Mouse (Mus musculus) lung, postnatal 10 days (tissue): ENCODE results near the gene Pakap.

Experiments used
- DNase-seq: peaks from one replicate; pipeline ENCODE4 v3.0.0; 2021

The Pakap gene

DNA sequence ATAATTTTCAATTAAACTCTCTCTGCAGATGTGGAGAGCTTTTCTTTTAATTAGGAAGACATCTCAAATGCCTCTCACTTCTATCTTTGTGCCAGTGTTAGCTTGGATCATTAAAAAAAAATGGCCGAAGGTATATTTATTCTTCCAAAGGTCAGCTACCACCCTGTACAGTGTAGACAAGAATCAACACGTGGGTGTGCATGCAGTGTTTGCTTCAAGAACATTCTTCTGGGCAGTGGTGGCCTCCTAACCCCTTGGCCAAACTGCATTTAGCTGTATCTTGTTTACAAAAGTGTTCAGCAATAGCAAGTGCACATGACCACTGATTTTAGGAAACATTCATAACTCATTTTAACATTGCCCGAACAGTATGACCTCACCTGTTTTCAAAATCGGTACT lies 241.5 kb downstream of the Pakap start:
- DNase-seq = no peak

GRCm38 (mm10) chr4:57812075-57812474 lies 244.1 kb downstream of the Pakap start:
- DNase-seq = no peak

DNA sequence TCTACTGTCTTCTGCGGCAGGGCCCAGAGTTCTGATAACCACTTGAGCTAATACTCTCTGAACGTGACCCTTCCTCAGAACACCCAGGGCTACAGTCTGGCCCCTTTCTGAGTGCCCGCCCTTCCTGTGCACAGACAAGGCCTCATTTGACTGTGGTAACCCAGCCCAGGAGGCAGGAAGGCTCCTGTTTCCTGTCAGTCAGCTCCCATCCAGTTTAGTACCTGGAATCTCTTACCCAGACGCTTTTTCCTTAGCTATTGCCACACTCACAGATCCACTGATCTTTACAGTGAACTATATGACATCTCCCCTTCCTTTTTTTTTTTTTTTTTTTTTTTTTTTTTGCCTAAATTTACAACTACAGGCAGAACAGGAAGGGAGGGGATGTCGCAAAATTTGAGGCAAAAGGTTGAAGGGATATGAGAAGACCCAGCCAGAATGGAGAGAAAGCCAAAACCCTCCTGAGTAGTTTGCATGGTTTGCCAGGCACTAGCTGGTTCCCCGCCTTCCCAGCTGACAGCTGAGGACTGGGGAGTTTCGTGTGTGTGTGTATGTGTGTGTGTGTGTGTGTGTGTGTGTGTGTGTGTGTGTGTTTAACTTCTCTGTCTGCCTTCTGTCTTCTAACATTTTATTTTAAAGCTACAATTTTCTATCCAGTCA lies 245.1 kb downstream of the Pakap start:
- DNase-seq = peak; percentile 60

DNA sequence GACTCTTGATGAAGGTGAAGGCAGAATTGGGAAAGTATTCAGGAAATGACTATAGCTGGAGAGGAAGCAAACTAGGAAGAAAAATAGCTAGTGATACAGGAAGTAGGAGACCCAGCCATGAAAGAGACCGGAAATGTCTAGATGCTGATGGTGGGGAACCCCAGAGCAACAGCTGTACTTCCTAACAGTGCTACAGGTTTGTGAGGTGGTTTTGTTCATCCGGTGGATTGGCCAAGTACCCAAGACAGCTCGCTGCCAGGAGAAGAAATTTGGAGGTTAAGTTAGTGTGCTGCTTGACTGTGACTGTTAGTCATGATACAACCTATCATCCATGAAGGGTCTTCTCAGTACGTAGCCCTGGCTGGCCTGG lies 245.6 kb downstream of the Pakap start:
- DNase-seq = no peak

GRCm38 (mm10) chr4:57815355-57815754 lies 247.4 kb downstream of the Pakap start:
- DNase-seq = no peak

DNA sequence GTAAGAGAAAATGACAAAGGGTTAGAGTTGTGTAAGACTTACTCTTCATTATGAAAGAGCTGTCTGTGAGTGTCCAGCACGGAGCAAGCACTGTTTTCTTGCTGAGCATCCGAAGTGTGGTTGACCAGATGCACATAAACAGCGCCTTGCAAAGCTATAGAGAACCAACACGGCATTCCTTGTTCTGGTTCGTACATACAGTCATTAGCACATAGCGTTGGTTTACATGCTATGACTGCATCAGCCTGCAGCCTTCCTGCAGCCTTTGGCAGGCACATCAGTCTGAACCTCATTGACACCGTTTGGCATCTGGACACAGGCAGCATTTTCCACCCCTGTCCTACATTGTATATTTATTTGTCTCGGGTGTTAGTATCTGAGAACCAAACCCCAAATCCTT lies 248.2 kb downstream of the Pakap start:
- DNase-seq = no peak

DNA sequence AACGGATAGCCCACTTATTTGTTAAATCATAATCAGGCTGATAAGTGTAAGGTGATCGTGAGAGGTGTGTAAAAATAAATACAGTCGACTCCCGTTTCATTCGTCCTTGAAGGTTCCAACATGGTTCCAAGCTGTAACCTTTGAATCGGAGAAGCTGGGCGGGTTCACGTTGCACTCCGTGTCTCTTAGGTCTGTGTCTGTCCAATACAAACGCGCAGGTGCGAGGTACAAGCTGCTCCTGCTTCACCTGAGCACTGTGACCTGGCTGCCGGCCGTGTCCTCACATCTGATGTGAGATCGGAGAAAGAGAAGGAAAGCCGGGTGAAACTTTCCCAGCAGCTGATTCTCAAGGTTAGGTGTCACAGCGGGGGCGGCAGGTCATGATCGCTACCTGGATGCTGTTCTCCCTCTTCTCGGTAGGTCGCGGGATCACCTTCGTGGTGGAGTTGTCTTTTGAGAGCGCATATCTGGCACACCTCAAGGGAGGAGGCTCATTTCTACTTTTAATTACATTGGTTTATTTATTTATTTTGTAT lies 252.9 kb downstream of the Pakap start:
- no peak for DNase-seq

- DNase-seq = no peak
Observed at GRCm38 (mm10) chr4:57821556-57822356, 253.8 kb downstream of the Pakap start.

DNA sequence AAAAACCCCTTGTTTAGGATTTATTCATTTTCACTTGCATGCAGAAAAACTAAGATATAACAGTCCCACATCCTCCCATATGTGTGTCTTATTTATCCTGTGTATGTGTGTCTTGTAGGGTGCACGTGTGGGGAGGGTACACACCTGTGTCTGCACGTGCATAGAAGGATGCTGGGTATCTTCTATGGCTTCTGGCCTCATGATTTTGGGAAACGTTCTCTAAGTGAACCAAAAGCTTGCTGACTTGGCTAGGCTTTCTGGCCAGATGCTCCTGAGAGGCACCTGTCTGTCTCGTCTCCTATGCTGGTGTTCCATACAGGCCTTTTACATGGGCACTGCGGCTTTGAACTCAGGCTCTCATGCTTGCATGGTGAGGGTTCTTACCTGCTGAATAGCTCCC lies 254.7 kb downstream of the Pakap start:
- no peak for DNase-seq

- DNase-seq = no peak
Observed at GRCm38 (mm10) chr4:57824626-57825240, 256.8 kb downstream of the Pakap start.

GRCm38 (mm10) chr4:57826272-57826671 lies 258.3 kb downstream of the Pakap start:
- DNase-seq = no peak

DNA sequence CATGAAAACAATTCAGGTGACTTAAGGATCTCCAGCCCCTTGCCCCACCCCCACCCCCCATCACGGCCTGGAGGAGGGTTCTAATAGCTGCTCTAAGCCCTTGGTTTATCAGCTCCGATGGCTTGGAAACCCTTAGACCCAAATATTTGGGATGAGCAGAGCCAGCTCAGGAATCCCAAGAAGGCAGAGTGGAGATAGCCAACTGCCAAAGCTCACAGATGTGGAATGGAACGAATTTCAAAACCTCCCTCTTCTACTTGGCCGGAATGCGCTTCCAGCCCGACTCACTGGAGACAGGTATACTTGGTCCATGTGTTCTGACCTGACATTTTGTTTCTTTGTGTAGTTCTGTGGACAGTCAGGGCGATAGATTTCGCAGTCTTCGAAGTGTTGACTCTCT lies 261.2 kb downstream of the Pakap start:
- peak; percentile 32 for DNase-seq

- no peak for DNase-seq
Observed at GRCm38 (mm10) chr4:57829740-57830139, 261.8 kb downstream of the Pakap start.

GRCm38 (mm10) chr4:57832318-57832717 lies 264.3 kb downstream of the Pakap start:
- no peak for DNase-seq

- DNase-seq = no peak
Observed at GRCm38 (mm10) chr4:57833060-57833459, 265.1 kb downstream of the Pakap start.

- peak; percentile 86 for DNase-seq
Observed at GRCm38 (mm10) chr4:57834141-57834540, 266.2 kb downstream of the Pakap start.

GRCm38 (mm10) chr4:57837089-57837488 lies 269.1 kb downstream of the Pakap start:
- no peak for DNase-seq

- DNase-seq = no peak
Observed at GRCm38 (mm10) chr4:57839343-57839742, 271.4 kb downstream of the Pakap start.

DNA sequence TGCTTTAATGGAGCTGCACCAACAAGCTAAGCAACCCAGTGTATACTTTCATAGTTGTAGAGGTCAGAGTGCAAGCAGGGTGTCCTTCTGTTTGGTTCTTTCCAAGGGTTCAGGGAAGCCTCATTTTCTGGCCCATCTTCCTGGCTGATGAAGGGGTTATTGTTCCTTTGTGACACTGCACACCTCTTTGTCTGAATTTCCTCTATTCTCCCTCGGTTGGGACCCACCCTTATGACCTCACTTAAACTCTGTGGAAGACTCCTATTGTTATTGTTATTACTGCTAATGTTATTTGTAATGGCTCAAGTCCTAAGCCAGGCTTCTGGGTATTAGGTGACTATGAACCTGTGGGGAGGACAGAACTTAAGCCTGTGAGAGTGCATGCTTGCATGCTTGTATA lies 273.9 kb downstream of the Pakap start:
- peak; percentile 39 for DNase-seq

DNA sequence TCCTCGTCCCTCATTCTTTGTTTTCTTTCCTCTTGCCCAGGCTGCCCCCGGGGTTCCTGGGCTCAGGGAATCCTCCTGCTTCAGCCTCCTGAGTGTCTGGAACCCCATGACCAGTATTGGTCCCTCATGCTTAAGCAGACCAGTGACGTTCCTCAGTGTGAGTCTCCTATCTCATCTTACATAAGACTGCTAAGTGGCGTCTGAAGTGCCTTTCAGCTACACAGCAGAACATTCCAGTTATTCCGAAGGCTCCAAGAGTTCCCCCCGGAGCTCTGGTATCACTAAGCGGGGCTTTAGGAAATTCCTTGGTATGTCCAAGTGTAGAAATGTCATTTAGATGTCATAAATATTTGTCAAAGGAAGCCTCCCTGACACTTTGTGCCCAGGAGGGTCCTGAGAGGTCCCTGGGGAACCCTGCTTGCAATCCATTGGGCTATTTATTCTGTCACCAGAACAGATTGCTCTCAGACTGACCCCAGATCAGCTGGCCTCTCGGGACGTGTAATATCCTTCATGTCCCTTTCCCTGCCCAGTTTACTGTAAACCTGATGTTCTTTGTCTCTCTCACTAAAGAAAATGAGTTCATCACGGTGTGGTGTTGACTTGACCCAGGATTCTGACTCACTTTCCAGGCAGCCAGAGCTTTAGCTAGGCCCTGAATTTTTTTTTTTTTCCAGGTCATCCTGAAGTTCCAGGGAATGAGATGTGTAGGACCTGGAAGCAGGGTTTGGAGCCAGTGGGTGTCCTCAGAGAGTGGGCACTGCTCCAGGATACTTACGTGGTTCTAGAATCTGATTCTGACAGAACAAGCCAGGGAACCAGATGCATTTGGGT lies 274.7 kb downstream of the Pakap start:
- DNase-seq = no peak

GRCm38 (mm10) chr4:57845031-57845431 lies 277.1 kb downstream of the Pakap start:
- DNase-seq = peak; percentile 96

DNA sequence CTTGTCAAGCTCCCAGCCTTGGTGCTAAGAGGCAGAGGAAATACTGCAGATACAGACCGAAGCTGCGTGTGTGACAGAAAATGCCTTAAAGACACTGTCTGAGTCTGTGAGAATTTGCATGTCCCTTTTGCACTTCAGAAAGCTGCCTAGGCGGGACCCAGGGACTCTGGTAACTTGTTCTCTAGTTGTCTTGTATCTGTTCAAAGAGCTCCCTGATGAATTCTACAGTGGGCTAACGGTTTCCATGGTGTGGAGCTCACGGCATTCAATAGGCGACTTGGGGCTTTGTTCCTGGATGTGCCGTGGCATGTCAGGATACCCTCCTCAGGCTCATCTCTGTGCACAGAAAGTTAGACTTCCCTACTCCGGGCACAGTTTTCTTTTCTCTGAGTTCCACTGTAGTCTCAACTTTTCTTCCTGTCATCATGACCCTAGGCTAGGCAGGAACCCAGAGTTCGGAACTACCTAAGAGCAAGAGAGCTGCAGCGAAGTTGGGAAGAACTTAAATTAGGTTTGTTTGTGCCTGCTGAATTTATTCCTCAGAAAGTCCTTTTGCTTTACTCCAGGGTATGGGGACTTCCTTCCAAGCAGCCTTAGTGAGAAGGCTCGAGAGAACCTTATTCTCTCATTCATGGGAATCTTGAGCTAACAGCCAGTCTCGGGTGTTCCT lies 277.7 kb downstream of the Pakap start:
- DNase-seq = no peak
